Mouse (Mus musculus) heart, postnatal 0 days (tissue): Measurements from ENCODE around the gene Mapkapk5. TPM values are rescaled to one million over a fixed set of nuclear protein-coding genes. Genes with fewer than 3 reads are reported as not detected.

Experiments used
- ATAC-seq: fragments of 200-750 bp; cut with Nextera tagmentation; 2 replicates; pipeline ENCODE4 v1.8.0; 2017; ENCODE audit warnings: low read depth, moderate number of reproducible peaks, moderate library complexity; ENCODE audit not compliant: insufficient read depth
- DNase-seq: peaks from one replicate; pipeline ENCODE4 v3.0.0-alpha.2; 2016; ENCODE audit warnings: low spot score
- H3K27ac ChIP-seq: fragments of 300-500 bp; sonication (generic); 2 replicates; pipeline ENCODE4 v1.5.1; 2014; ENCODE audit warnings: low read depth, mild to moderate bottlenecking
- H3K27me3 ChIP-seq: fragments of 300-500 bp; sonication (generic); 2 replicates; pipeline ENCODE4 v1.6.1; 2014; ENCODE audit warnings: low read length, mixed read lengths; ENCODE audit not compliant: control insufficient read depth, insufficient read depth
- H3K36me3 ChIP-seq: fragments of 300-500 bp; sonication (generic); replicated peaks from 2 replicates; pipeline ENCODE4 v1.6.1; 2014; ENCODE audit warnings: low read length, mixed read lengths; ENCODE audit not compliant: control insufficient read depth, insufficient read depth
- H3K4me1 ChIP-seq: fragments of 300-500 bp; sonication (generic); 2 replicates; pipeline ENCODE4 v1.6.1; 2014; ENCODE audit warnings: antibody characterized with exemption; ENCODE audit not compliant: control insufficient read depth, insufficient read depth
- H3K4me2 ChIP-seq: fragments of 300-500 bp; sonication (generic); 2 replicates; pipeline ENCODE4 v1.6.1; 2014; ENCODE audit warnings: low read depth, mild to moderate bottlenecking, low read length, moderate library complexity
- H3K4me3 ChIP-seq: fragments of 300-500 bp; sonication (generic); 2 replicates; pipeline ENCODE4 v1.5.1; 2014; ENCODE audit warnings: low read depth, low read length
- H3K9ac ChIP-seq: fragments of 300-500 bp; sonication (generic); replicated peaks from 2 replicates; pipeline ENCODE4 v1.6.1; 2014; ENCODE audit warnings: low read depth, low read length, mixed read lengths
- H3K9me3 ChIP-seq: fragments of 300-500 bp; sonication (generic); replicated peaks from 2 replicates; pipeline ENCODE4 v1.6.1; 2016; ENCODE audit warnings: low read length; ENCODE audit not compliant: control insufficient read depth
- CTCF ChIP-seq: IDR thresholded peaks from 2 replicates; pipeline ENCODE4 v1.5.1; 2016; ENCODE audit warnings: antibody characterized with exemption, control low read depth, low read depth
- EP300 ChIP-seq: IDR thresholded peaks from 2 replicates; pipeline ENCODE4 v1.6.1; 2016; ENCODE audit warnings: antibody characterized with exemption, low read depth
- WGBS: fragments of 180-500 bp; shearing (Covaris S2); extraction: QIAGEN DNeasy Blood & Tissue Kit; methylation state at CpG from one replicate; pipeline ENCODE4 v1.1.7; 2014; 5-methylcytosine and 5-hydroxymethylcytosine counted together
- polyA plus RNA-seq: library from polyadenylated mRNA; unstranded; fragments of >200 nt; fragmentation: Nextera tagmentation; extraction: Ambion mirVana; gene quantifications from 2 replicates; pipeline ENCODE4 v1.2.1, GENCODE M21; 2015
- total RNA-seq: library from RNA; depleted of rRNA; stranded (reverse); fragments of >200 nt; gene quantifications from 2 replicates; pipeline ENCODE4 v1.2.3, GENCODE M21; 2014; ENCODE audit warnings: low replicate concordance; rRNA removed

Mapkapk5 gene
- total and polyA plus RNA-seq, 2 experiments from 2014 or later, result 31.0 to 61.7 TPM

DNA sequence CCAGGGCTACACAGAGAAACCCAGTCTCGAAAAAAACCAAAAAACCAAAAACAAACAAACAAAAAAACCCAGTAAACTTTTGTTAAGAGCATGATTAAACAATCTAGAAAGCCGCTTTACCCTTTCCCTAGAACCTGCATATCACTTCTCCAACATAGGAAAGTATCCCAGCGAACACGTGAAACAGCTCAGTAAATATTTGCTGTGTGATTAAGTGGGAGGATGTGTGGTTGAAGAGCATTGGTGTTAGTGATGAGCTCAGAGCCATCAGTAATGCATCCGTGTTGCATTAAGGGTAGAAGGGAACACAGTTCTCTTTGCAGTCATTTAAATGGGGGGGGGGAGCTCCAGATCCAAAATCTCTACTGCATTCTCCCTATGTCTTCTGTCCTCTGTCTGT lies 60.9 kb downstream of the Mapkapk5 start:
- TF ChIP-seq EP300 (no peak), CTCF (no peak)
- Histone ChIP-seq H3K9me3 (no peaks in the 10 kb centered on the region), H3K4me2 (no peak overlapping the region), H3K27ac (no peak overlapping the region), H3K9ac (no peak overlapping the region), H3K4me1 (no peaks in the 10 kb centered on the region), H3K4me3 (no peak overlapping the region), H3K27me3 (no peaks in the 10 kb centered on the region), H3K36me3 (no peaks in the 10 kb centered on the region)
- DNase-seq (no peak), ATAC-seq (no peak)
- WGBS, result 75% methylated on average over 5 of the region's 5 CpGs

DNA sequence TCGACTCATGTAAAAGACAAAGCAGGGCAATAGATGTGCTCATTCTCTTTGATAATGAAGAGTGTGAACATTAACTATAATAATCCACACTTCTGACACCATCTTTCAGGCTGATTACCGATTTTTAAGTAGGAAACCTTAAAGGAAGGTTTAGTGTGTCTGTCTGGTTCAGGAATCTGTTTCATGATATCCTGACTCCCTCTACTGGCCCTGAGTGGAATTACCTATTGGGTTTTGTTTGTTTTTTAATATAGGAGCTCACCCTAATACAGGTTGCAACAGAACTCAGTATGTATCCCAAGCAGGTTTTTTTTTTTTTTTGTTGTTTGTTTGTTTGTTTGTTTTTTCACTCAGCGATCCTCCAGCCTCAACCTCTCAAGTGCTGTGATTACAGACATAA lies 68.0 kb downstream of the Mapkapk5 start:
- no peaks in the 10 kb centered on the region for H3K9me3 ChIP-seq
- no peak overlapping the region for H3K27ac ChIP-seq
- H3K4me2 ChIP-seq, result no peak overlapping the region
- H3K4me3 ChIP-seq, result no peak overlapping the region
- TF ChIP-seq EP300 (no peak), CTCF (peak; percentile 86)
- no peaks in the 10 kb centered on the region for H3K36me3 ChIP-seq
- H3K9ac ChIP-seq, result no peak overlapping the region
- WGBS, result 32% methylated on average over 3 of the region's 3 CpGs
- peak; percentile 69 for DNase-seq
- no peaks in the 10 kb centered on the region for H3K4me1 ChIP-seq
- no peaks in the 10 kb centered on the region for H3K27me3 ChIP-seq
- ATAC-seq, result no peak

DNA sequence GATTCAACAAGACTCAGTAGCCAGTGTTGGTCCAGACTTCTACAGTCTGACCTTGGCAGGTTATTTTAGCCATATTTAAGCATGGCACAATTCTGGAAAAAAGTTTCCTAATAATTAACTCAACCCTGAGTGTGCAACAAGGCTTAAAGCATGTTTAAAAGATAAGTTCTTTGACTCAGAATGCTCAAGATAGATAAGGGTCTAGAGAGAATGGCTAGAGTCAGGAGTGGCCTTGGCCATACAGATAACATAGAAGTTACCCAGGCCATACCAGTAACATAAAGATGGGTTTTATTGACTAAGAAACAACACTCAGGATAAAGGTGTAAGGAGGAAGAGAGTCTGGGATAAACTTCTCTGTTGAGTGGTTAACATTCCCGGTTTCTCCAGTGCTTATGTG lies 69.7 kb downstream of the Mapkapk5 start:
- Histone ChIP-seq H3K4me1 (no peaks in the 10 kb centered on the region), H3K9ac (no peak overlapping the region), H3K36me3 (no peaks in the 10 kb centered on the region), H3K4me2 (no peak overlapping the region), H3K9me3 (no peaks in the 10 kb centered on the region), H3K4me3 (no peak overlapping the region), H3K27me3 (no peaks in the 10 kb centered on the region), H3K27ac (no peak overlapping the region)
- WGBS, result 68% methylated on average over 1 of the region's 1 CpGs
- ATAC-seq, result no peak
- no peak for DNase-seq
- no peak for TF ChIP-seq CTCF
- TF ChIP-seq EP300, result no peak

Other genes with a start within 250 kb of the Mapkapk5 start
- 83.8 and 113 TPM in 2 replicates for gene Trafd1, start 160.3 kb downstream of the Mapkapk5 start, total RNA-seq
- gene Trafd1, start 160.3 kb downstream of the Mapkapk5 start, polyA plus RNA-seq, result 67.2 and 67.7 TPM in 2 replicates
- 15.8 and 16.6 TPM in 2 replicates for gene Naa25, start 148.0 kb downstream of the Mapkapk5 start, total RNA-seq
- gene Naa25, start 148.0 kb downstream of the Mapkapk5 start, polyA plus RNA-seq, result 19.9 and 21.4 TPM in 2 replicates
- 6.5 and 11.5 TPM in 2 replicates for gene Tmem116, start 94.0 kb downstream of the Mapkapk5 start, total RNA-seq
- 7.0 and 7.5 TPM in 2 replicates for gene Tmem116, start 94.0 kb downstream of the Mapkapk5 start, polyA plus RNA-seq
- 32.5 and 55.4 TPM in 2 replicates for gene Erp29, start 93.4 kb downstream of the Mapkapk5 start, total RNA-seq
- 89.3 and 96.5 TPM in 2 replicates for gene Erp29, start 93.4 kb downstream of the Mapkapk5 start, polyA plus RNA-seq
- not detected in 2 replicates for gene Adam1b, start 42.5 kb downstream of the Mapkapk5 start, total RNA-seq
- gene Adam1b, start 42.5 kb downstream of the Mapkapk5 start, polyA plus RNA-seq, result 0.14 TPM in 2 replicates
- 1.5 and 4.1 TPM in 2 replicates for gene Adam1a, start 423 bp downstream of the Mapkapk5 start, total RNA-seq
- gene Adam1a, start 423 bp downstream of the Mapkapk5 start, polyA plus RNA-seq, result 0.44 and 0.48 TPM in 2 replicates
- 0.11 and 0.15 TPM in 2 replicates for gene Gm42878, start 423 bp downstream of the Mapkapk5 start, total RNA-seq
- gene Gm42878, start 423 bp downstream of the Mapkapk5 start, polyA plus RNA-seq, result not detected in 2 replicates
- 101 and 114 TPM in 2 replicates for gene Aldh2, start 47.9 kb upstream of the Mapkapk5 start, total RNA-seq
- 126 and 127 TPM in 2 replicates for gene Aldh2, start 47.9 kb upstream of the Mapkapk5 start, polyA plus RNA-seq
- gene Acad12, start 73.0 kb upstream of the Mapkapk5 start, total RNA-seq, result 12.3 and 17.3 TPM in 2 replicates
- gene Acad12, start 73.0 kb upstream of the Mapkapk5 start, polyA plus RNA-seq, result 6.9 and 8.8 TPM in 2 replicates
- 3.7 and 6.1 TPM in 2 replicates for gene Acad10, start 114.6 kb upstream of the Mapkapk5 start, total RNA-seq
- 1.8 and 2.2 TPM in 2 replicates for gene Acad10, start 114.6 kb upstream of the Mapkapk5 start, polyA plus RNA-seq
- gene Brap, start 114.7 kb upstream of the Mapkapk5 start, total RNA-seq, result 32.9 and 38.0 TPM in 2 replicates
- 20.7 and 23.2 TPM in 2 replicates for gene Brap, start 114.7 kb upstream of the Mapkapk5 start, polyA plus RNA-seq
- 41.2 and 53.7 TPM in 2 replicates for gene Atxn2, start 165.4 kb upstream of the Mapkapk5 start, total RNA-seq
- gene Atxn2, start 165.4 kb upstream of the Mapkapk5 start, polyA plus RNA-seq, result 36.8 and 41.7 TPM in 2 replicates